Mouse (Mus musculus) CH12.LX (cell line): ENCODE measurements at regions not wholly inside any gene's neighbourhood (a gene's known extent, or its start where the extent isn't known, plus 50 kb on each side); places are given as distances from the start of the nearest gene placed in this dataset.

Source experiments
- DNase-seq: peaks from one replicate; pipeline ENCODE4 v3.0.0-alpha.2; 2013; ENCODE audit errors: extremely low read depth
- H3K27ac ChIP-seq: 2 replicates; pipeline ENCODE4 v1.5.1; 2012; ENCODE audit warnings: low read depth, mild to moderate bottlenecking, control low read depth, moderate library complexity; ENCODE audit not compliant: insufficient read depth
- H3K27me3 ChIP-seq: replicated peaks from 2 replicates; pipeline ENCODE3; 2012; ENCODE audit warnings: inconsistent platforms
- H3K36me3 ChIP-seq, 2 experiments: replicated peaks in 1 of 2; 2 replicates each; pipeline versions ENCODE3 to v1.6.1; 2012; ENCODE audit warnings: inconsistent platforms in 1 of 2, low read length in 1 of 2, mild to moderate bottlenecking in 1 of 2, mixed read lengths in 1 of 2, moderate library complexity in 1 of 2; ENCODE audit not compliant: control insufficient read depth in 1 of 2, insufficient read depth in 1 of 2
- H3K4me1 ChIP-seq, 2 experiments: 2 replicates each; pipeline ENCODE4 v1.6.1; 2012; ENCODE audit warnings: inconsistent platforms in 1 of 2, moderate library complexity in 1 of 2; ENCODE audit not compliant: insufficient read depth in 2 of 2, control insufficient read depth in 1 of 2
- H3K4me2 ChIP-seq: 2 replicates; pipeline ENCODE4 v1.6.1; 2012; ENCODE audit warnings: low read depth, mild to moderate bottlenecking, control low read depth; ENCODE audit not compliant: poor library complexity, insufficient read depth, severe bottlenecking
- H3K4me3 ChIP-seq, 3 experiments: fragments of 150-350 bp in 1 of 3; sonication (generic) in 1 of 3; replicated peaks in 1 of 3; 2 replicates each; pipeline versions ENCODE3 to v1.5.1; 2011 to 2012; ENCODE audit warnings: low read depth in 2 of 3, low read length in 2 of 3, mild to moderate bottlenecking in 2 of 3, moderate library complexity in 2 of 3, control low read depth in 1 of 3, improper control_type of control experiment in 1 of 3, inconsistent platforms in 1 of 3, mixed read lengths in 1 of 3; ENCODE audit not compliant: poor library complexity in 1 of 3
- H3K79me2 ChIP-seq: replicated peaks from 2 replicates; pipeline ENCODE4 v1.6.1; 2012; ENCODE audit warnings: mild to moderate bottlenecking, moderate library complexity; ENCODE audit not compliant: control insufficient read depth, poor library complexity, insufficient read depth, severe bottlenecking; ENCODE audit errors: extremely low read depth
- H3K9ac ChIP-seq: 2 replicates; pipeline ENCODE4 v1.6.1; 2012; ENCODE audit warnings: low read depth, mild to moderate bottlenecking, control low read depth, moderate library complexity; ENCODE audit not compliant: insufficient read depth
- H3K9me3 ChIP-seq: replicated peaks from 2 replicates; pipeline ENCODE3; 2012; ENCODE audit warnings: low read length, inconsistent platforms, mixed read lengths
- BHLHE40 ChIP-seq: IDR thresholded peaks from 2 replicates; pipeline ENCODE4 v1.6.1; 2011; ENCODE audit warnings: mild to moderate bottlenecking, low read depth, low read length, improper control_type of control experiment
- CHD1 ChIP-seq: IDR thresholded peaks from 2 replicates; pipeline ENCODE4 v1.6.1; 2012; ENCODE audit warnings: low read depth, low read length, improper control_type of control experiment, inconsistent platforms
- CHD2 ChIP-seq: IDR thresholded peaks from 2 replicates; pipeline ENCODE4 v1.6.1; 2011; ENCODE audit warnings: low read length, improper control_type of control experiment
- CTCF ChIP-seq, 2 experiments: IDR thresholded peaks in 1 of 2; conservative IDR thresholded peaks in 1 of 2; 2 replicates each; pipeline ENCODE4 v1.5.1; 2011 to 2012; ENCODE audit warnings: low read depth in 2 of 2, low read length in 2 of 2, improper control_type of control experiment in 1 of 2, inconsistent platforms in 1 of 2, mild to moderate bottlenecking in 1 of 2, moderate library complexity in 1 of 2
- EP300 ChIP-seq: IDR thresholded peaks from 2 replicates; pipeline ENCODE4 v1.6.1; 2011; ENCODE audit warnings: low read length, improper control_type of control experiment
- ETS1 ChIP-seq: conservative IDR thresholded peaks from 2 replicates; pipeline ENCODE4 v1.6.1; 2012; ENCODE audit warnings: low read depth, mild to moderate bottlenecking, inconsistent platforms, low read length, improper control_type of control experiment, moderate library complexity
- HCFC1 ChIP-seq: IDR thresholded peaks from 2 replicates; pipeline ENCODE4 v1.6.1; 2012; ENCODE audit warnings: low read depth, mild to moderate bottlenecking, inconsistent platforms, low read length, improper control_type of control experiment
- IRF4 ChIP-seq: IDR thresholded peaks from 2 replicates; pipeline ENCODE4 v1.6.1; 2014; ENCODE audit warnings: low read depth, mild to moderate bottlenecking, inconsistent platforms, low read length, improper control_type of control experiment
- JUN ChIP-seq: IDR thresholded peaks from 2 replicates; pipeline ENCODE4 v1.6.1; 2011; ENCODE audit warnings: low read depth, mild to moderate bottlenecking, low read length, improper control_type of control experiment, moderate library complexity; ENCODE audit not compliant: insufficient read depth
- JUND ChIP-seq: conservative IDR thresholded peaks from 2 replicates; pipeline ENCODE4 v1.6.1; 2011; ENCODE audit warnings: low read depth, low read length, improper control_type of control experiment
- MAFK ChIP-seq: IDR thresholded peaks from 2 replicates; pipeline ENCODE4 v1.6.1; 2011; ENCODE audit warnings: low read length, improper control_type of control experiment; ENCODE audit not compliant: insufficient replicate concordance
- MAX ChIP-seq: IDR thresholded peaks from 2 replicates; pipeline ENCODE4 v1.6.1; 2011; ENCODE audit warnings: low read length, improper control_type of control experiment
- MEF2A ChIP-seq: IDR thresholded peaks from 2 replicates; pipeline ENCODE4 v1.6.1; 2014; ENCODE audit warnings: low read depth, mild to moderate bottlenecking, inconsistent platforms, low read length, improper control_type of control experiment, borderline replicate concordance
- MXI1 ChIP-seq: IDR thresholded peaks from 2 replicates; pipeline ENCODE4 v1.6.1; 2011; ENCODE audit warnings: mild to moderate bottlenecking, low read depth, low read length, improper control_type of control experiment
- MYC ChIP-seq: IDR thresholded peaks from 2 replicates; pipeline ENCODE4 v1.6.1; 2011; ENCODE audit warnings: low read depth, mild to moderate bottlenecking, improper control_type of control experiment, low read length
- NELFE ChIP-seq: IDR thresholded peaks from 2 replicates; pipeline ENCODE4 v1.6.1; 2011; ENCODE audit warnings: low read depth, low read length, improper control_type of control experiment
- POLR2A ChIP-seq: IDR thresholded peaks from 2 replicates; pipeline ENCODE4 v1.6.1; 2011; ENCODE audit warnings: low read depth, mild to moderate bottlenecking, improper control_type of control experiment, low read length
- RAD21 ChIP-seq: IDR thresholded peaks from 2 replicates; pipeline ENCODE4 v1.6.1; 2011; ENCODE audit warnings: low read depth, mild to moderate bottlenecking, low read length, improper control_type of control experiment, moderate library complexity
- RCOR1 ChIP-seq: conservative IDR thresholded peaks from 2 replicates; pipeline ENCODE4 v1.6.1; 2012; ENCODE audit warnings: low read depth, mild to moderate bottlenecking, inconsistent platforms, low read length, improper control_type of control experiment
- SMC3 ChIP-seq: IDR thresholded peaks from 2 replicates; pipeline ENCODE4 v1.6.1; 2011; ENCODE audit warnings: low read depth, low read length, improper control_type of control experiment
- TCF12 ChIP-seq: IDR thresholded peaks from 2 replicates; pipeline ENCODE4 v1.6.1; 2014; ENCODE audit warnings: low read depth, mild to moderate bottlenecking, inconsistent platforms, low read length, improper control_type of control experiment
- ZC3H11A ChIP-seq: IDR thresholded peaks from 2 replicates; pipeline ENCODE4 v1.6.1; 2012; ENCODE audit warnings: low read depth, mild to moderate bottlenecking, inconsistent platforms, low read length, improper control_type of control experiment
- ZKSCAN1 ChIP-seq: IDR thresholded peaks from 2 replicates; pipeline ENCODE4 v1.6.1; 2012; ENCODE audit warnings: low read depth, inconsistent platforms, low read length, improper control_type of control experiment, borderline replicate concordance
- ZNF384 ChIP-seq: IDR thresholded peaks from 2 replicates; pipeline ENCODE4 v1.6.1; 2012; ENCODE audit warnings: low read depth, low read length, improper control_type of control experiment, inconsistent platforms
- dilution Hi-C: fragments of 300-500 bp; cut with MboI; formaldehyde crosslinking; loops from 2 replicates; pipeline ENCODE4 v1.14.3; 2020; ENCODE audit warnings: low sequenced_read_pairs; ENCODE audit not compliant: extremely low pct_unique_long_range_greater_than_20kb, extremely low pct_ligation_motif_present
- in situ Hi-C: fragments of 300-500 bp; cut with MboI; formaldehyde crosslinking; loops from 3 replicates; pipeline ENCODE4 v1.14.3; 2019; ENCODE audit warnings: low sequenced_read_pairs, low pct_ligation_motif_present, low pct_unique_long_range_greater_than_20kb, mixed read lengths

GRCm38 (mm10) chr12:16304701-16305377 lies 305.9 kb downstream of the Lpin1 start:
- Histone ChIP-seq H3K4me1 (peaks cover 0 to 28% of the 10 kb centered on the region in 2 experiments; a peak in 2 of 4 replicates), H3K27me3 (no peaks in the 10 kb centered on the region), H3K9ac (no peak overlapping the region), H3K79me2 (no peaks in the 10 kb centered on the region), H3K4me3 (no peak overlapping the region), H3K4me2 (no peak overlapping the region), H3K36me3 (no peaks in the 10 kb centered on the region), H3K9me3 (no peaks in the 10 kb centered on the region), H3K27ac (no peak overlapping the region)
- dilution Hi-C loops (no loop called here), in situ Hi-C loops (no loop called here)
- TF ChIP-seq RCOR1, result no peak
- TF ChIP-seq EP300, result peak; percentile 73
- TF ChIP-seq JUN, result peak; percentile 64
- TF ChIP-seq BHLHE40, result 0 out of 2 replicates have a peak, but pooled peaks have one; percentile 30
- peak; percentile 85 for TF ChIP-seq JUND
- TF ChIP-seq ZNF384, result 0 out of 2 replicates have a peak, but pooled peaks have one; percentile 20
- no peak for TF ChIP-seq SMC3
- peak; percentile 84 for TF ChIP-seq IRF4
- 0 out of 2 replicates have a peak, but pooled peaks have one; percentile 27 for TF ChIP-seq ETS1
- peak; percentile 44 for DNase-seq

- no peak overlapping the region for H3K27ac ChIP-seq
- DNase-seq, result no peak
- dilution Hi-C loops, result no loop called here
Measured at GRCm38 (mm10) chr12:16285061-16285460, 325.7 kb downstream of the Lpin1 start.

GRCm38 (mm10) chr12:16279146-16279545 lies 331.6 kb downstream of the Lpin1 start:
- no peak overlapping the region for H3K4me3 ChIP-seq
- no peak overlapping the region for H3K4me2 ChIP-seq
- no peaks in the 10 kb centered on the region for H3K79me2 ChIP-seq
- H3K27me3 ChIP-seq, result no peaks in the 10 kb centered on the region
- in situ Hi-C loops (no loop called here), dilution Hi-C loops (no loop called here)
- no peak for DNase-seq
- H3K9ac ChIP-seq, result no peak overlapping the region
- H3K27ac ChIP-seq, result no peak overlapping the region
- no peaks in the 10 kb centered on the region for H3K36me3 ChIP-seq
- peaks cover 4 to 26% of the 10 kb centered on the region in 2 experiments; a peak in 2 of 4 replicates for H3K4me1 ChIP-seq
- TF ChIP-seq MAFK, result no peak
- no peak for TF ChIP-seq NELFE
- no peak for TF ChIP-seq ETS1
- no peak for TF ChIP-seq JUN
- TF ChIP-seq RCOR1, result no peak
- no peak for TF ChIP-seq MXI1
- TF ChIP-seq CHD1, result no peak
- no peak for TF ChIP-seq MYC
- TF ChIP-seq HCFC1, result no peak
- no peak for TF ChIP-seq CTCF (conservative IDR thresholded peaks at IDR 0.05 in 1 of 2, IDR thresholded peaks at IDR 0.05 in 1 of 2; ENCODE audit: low read depth in 2 of 2, low read length in 2 of 2)
- no peak for TF ChIP-seq TCF12
- TF ChIP-seq RAD21, result no peak
- TF ChIP-seq POLR2A, result no peak
- TF ChIP-seq ZKSCAN1, result no peak
- no peak for TF ChIP-seq EP300
- H3K9me3 ChIP-seq, result peaks cover 2% of the 10 kb centered on the region

More at GRCm38 (mm10) chr12:16285061-16285460, 325.7 kb downstream of the Lpin1 start:
- H3K4me1 ChIP-seq, result no peaks in the 10 kb centered on the region
- peaks cover 4% of the 10 kb centered on the region for H3K9me3 ChIP-seq
- no peak for TF ChIP-seq CHD2
- TF ChIP-seq ETS1, result no peak
- TF ChIP-seq MAFK, result no peak
- no peak for TF ChIP-seq SMC3
- TF ChIP-seq MAX, result no peak
- TF ChIP-seq ZC3H11A, result no peak
- TF ChIP-seq HCFC1, result no peak
- no peak for TF ChIP-seq MEF2A
- no peak for TF ChIP-seq JUN
- no peak for TF ChIP-seq NELFE
- TF ChIP-seq, all 38 proteins: peak for 0
- Histone ChIP-seq H3K79me2 (no peaks in the 10 kb centered on the region), H3K4me2 (no peak overlapping the region), H3K36me3 (no peaks in the 10 kb centered on the region), H3K9ac (no peak overlapping the region), H3K4me3 (no peak overlapping the region), H3K27me3 (no peaks in the 10 kb centered on the region)
- in situ Hi-C loops, result no loop called here
